Mouse (Mus musculus): ENCODE results near the gene Spg21. TPM values are rescaled to one million over a fixed set of nuclear protein-coding genes. Genes with fewer than 3 reads are reported as not detected.

The Spg21 gene
- polyA plus RNA-seq, 1 experiment from 2014 or later = 112 TPM

DNA sequence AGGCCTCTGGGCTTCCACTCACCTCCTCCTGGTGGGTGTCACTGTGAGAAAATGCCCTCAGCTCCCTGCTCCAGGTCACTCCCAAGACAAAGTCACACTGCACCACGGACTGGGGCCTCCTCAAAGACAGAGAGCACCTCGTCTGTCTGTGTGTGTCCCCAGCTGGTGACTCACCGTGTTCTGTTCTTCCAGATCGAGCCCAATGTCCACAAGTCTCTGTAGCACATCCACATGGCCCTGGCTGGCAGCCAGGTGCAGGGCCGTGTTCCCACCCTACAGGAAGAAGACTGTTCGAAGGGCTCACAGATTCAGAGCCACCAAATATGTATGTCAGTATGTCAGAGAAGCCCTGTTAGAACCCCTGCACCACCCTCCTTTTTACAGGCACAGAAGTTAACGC, 47.7 kb downstream of the Spg21 start:
- Histone ChIP-seq H3K27me3 (ENCODE audit: insufficient read depth, low read length) (no peaks in the 10 kb centered on the region), H3K9me3 (ENCODE audit: low read length) (no peaks in the 10 kb centered on the region), H3K4me1 (ENCODE audit: insufficient read depth, low read length) (no peaks in the 10 kb centered on the region), H3K9ac (replicated peaks; ENCODE audit: low read length) (no peak overlapping the region), H3K27ac (ENCODE audit: low read length) (no peak overlapping the region), H3K4me3 (ENCODE audit: low read length) (no peak overlapping the region), H3K36me3 (ENCODE audit: insufficient read depth, low read length) (no peaks in the 10 kb centered on the region), H3K4me2 (replicated peaks; ENCODE audit: low read depth, low read length) (no peak overlapping the region)
- WGBS = 55% methylated on average over 7 of the region's 7 CpGs
- ATAC-seq (ENCODE audit: low FRiP score, low TSS enrichment) = no peak

DNA sequence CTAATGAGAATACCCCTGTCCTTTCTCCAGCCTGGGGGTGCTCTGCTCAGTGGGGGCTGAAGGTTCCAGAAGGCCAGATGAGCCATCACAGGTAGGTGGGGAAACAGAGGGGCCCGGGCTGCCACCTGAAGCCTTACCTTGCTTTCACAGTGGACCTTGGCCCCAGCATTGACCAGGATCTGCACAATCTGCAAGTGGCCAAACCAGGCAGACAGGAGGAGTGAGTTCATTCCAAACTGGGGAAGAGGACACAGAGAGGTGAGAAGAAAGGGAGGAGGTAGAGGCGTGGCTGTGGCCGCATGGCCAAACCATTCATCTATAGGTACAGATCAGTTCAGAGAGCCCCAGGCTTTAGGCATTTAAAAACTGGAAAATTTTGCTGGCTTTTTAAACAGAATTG, 51.8 kb downstream of the Spg21 start:
- H3K9ac ChIP-seq (replicated peaks; ENCODE audit: low read length) = no peak overlapping the region
- ATAC-seq (ENCODE audit: low FRiP score, low TSS enrichment) = no peak

DNA sequence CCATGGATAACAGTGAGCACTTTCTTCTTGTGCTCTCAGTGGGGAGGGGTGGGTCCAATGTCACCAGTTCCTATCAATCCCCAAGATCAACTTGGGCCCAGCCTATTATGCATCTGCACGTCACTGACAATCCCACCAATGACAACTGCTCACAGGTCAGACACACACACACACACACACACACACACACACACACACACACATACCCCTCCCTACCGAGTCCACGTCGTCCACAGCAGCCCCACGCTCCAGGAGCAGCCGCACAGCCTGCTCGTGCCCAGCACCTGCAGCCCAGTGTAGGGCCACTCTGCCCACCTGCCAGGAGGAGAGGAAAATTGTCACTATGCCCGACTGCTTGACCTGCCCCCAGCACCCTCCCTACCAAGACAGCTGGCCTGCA, 53.7 kb downstream of the Spg21 start:
- Histone ChIP-seq H3K27me3 (ENCODE audit: insufficient read depth, low read length) (no peaks in the 10 kb centered on the region), H3K9ac (replicated peaks; ENCODE audit: low read length) (no peak overlapping the region), H3K9me3 (ENCODE audit: low read length) (no peaks in the 10 kb centered on the region), H3K27ac (ENCODE audit: low read length) (no peak overlapping the region), H3K4me1 (ENCODE audit: insufficient read depth, low read length) (no peaks in the 10 kb centered on the region), H3K36me3 (ENCODE audit: insufficient read depth, low read length) (no peaks in the 10 kb centered on the region), H3K4me2 (replicated peaks; ENCODE audit: low read depth, low read length) (no peak overlapping the region), H3K4me3 (ENCODE audit: low read length) (no peak overlapping the region)
- 71% methylated on average over 8 of the region's 8 CpGs for WGBS
- no peak for ATAC-seq (ENCODE audit: low FRiP score, low TSS enrichment)

More for the DNA sequence above, 51.8 kb downstream of the Spg21 start:
- WGBS = 75% methylated on average over 3 of the region's 3 CpGs
- Histone ChIP-seq H3K4me3 (ENCODE audit: low read length) (no peak overlapping the region), H3K36me3 (ENCODE audit: insufficient read depth, low read length) (no peaks in the 10 kb centered on the region), H3K9me3 (ENCODE audit: low read length) (no peaks in the 10 kb centered on the region), H3K4me2 (replicated peaks; ENCODE audit: low read depth, low read length) (no peak overlapping the region), H3K27me3 (ENCODE audit: insufficient read depth, low read length) (no peaks in the 10 kb centered on the region), H3K4me1 (ENCODE audit: insufficient read depth, low read length) (no peaks in the 10 kb centered on the region), H3K27ac (ENCODE audit: low read length) (no peak overlapping the region)

DNA sequence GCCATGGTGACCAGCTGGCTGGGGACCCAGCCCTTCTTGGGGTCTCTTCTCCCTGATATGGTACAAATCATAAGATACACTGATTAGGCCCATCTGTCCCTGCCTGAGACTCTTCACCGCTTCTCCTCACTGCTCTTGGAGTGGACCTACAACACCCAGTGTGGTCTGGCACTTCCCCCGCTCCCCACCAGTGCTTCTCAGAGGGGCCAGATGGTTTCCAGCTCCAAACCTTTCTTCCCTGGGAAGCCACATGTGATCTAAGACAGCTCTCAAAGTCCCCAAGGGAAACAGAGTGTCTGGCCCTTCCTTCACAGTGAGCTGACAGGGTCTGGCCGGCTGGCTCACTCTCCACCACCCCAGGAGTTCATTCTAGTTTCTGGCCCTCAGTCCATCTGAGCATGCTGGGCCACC, 54.1 kb downstream of the Spg21 start:
- Histone ChIP-seq H3K9me3 (ENCODE audit: low read length) (no peaks in the 10 kb centered on the region), H3K9ac (replicated peaks; ENCODE audit: low read length) (no peak overlapping the region), H3K27ac (ENCODE audit: low read length) (no peak overlapping the region), H3K4me3 (ENCODE audit: low read length) (no peak overlapping the region), H3K4me2 (replicated peaks; ENCODE audit: low read depth, low read length) (no peak overlapping the region), H3K36me3 (ENCODE audit: insufficient read depth, low read length) (no peaks in the 10 kb centered on the region), H3K27me3 (ENCODE audit: insufficient read depth, low read length) (no peaks in the 10 kb centered on the region), H3K4me1 (ENCODE audit: insufficient read depth, low read length) (peaks cover 2% of the 10 kb centered on the region; the same call in 1 of the 2 replicates)
- ATAC-seq (ENCODE audit: low FRiP score, low TSS enrichment) = no peak
- 45% methylated on average over 3 of the region's 3 CpGs for WGBS

DNA sequence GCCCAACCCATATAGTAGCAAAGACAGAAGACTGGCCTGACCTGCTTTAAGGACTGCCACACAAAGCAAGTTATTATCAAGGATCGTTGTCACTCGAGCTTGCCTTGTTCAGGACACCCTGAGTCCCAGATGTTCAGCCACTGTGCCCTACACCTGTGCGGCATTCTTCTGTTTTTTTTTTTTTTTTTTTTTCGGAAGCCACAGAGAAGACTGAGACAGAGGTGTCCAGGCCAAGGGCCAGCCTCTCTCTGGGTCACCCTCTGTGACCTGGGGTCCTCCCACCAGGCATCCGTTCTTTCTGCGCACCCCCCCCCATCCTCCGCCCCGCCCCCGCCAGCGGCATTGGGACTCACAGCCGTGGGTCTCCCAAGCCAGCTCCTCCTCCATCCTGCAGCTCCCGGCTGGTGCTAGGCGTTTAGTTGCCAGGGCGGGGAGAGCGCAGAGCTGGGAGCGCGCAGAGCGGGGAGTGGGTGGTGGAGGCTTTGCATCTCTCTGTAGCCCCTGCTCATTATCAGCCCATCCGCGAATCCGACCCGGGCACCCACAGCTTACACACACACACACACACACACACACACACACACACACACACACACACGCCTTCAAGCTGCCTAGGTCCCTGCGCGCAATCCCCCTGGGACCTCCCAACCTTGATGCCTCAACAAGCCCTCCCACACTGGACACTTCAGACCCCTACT, 59.2 kb downstream of the Spg21 start, which contains the start of gene Ankdd1a:
Ankdd1a (minus strand) TSS at position 387 of the 698 bp plus-strand sequence.
- H3K4me3 ChIP-seq (ENCODE audit: low read length) = peak within 1 kb of the TSS; percentile 32

DNA sequence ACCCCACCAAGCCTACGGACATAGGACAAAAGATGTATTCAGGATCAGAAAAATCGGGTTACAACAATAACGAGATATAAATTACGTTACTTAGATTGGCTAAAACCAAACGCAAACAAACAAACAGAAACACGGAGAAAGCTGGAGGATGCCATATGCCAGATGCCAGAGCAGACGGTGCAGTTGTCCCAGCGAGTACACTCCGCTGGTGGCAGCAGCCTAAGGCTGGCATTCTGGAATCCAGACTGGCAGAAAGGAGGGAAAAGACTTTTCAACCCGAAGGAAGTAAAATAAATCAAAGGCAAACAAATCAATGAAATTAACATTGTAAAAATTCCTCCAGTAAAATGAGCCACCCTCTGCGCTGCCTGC, 59.7 kb downstream of the Spg21 start:
- H3K9ac ChIP-seq (replicated peaks; ENCODE audit: low read length) = no peak overlapping the region
- no peaks in the 10 kb centered on the region for H3K9me3 ChIP-seq (ENCODE audit: low read length)
- no peak overlapping the region for H3K27ac ChIP-seq (ENCODE audit: low read length)
- peaks cover 11% of the 10 kb centered on the region for H3K4me1 ChIP-seq (ENCODE audit: insufficient read depth, low read length)
- ATAC-seq (ENCODE audit: low FRiP score, low TSS enrichment) = no peak
- H3K36me3 ChIP-seq (ENCODE audit: insufficient read depth, low read length) = no peaks in the 10 kb centered on the region
- WGBS = 13% methylated on average over 11 of the region's 11 CpGs
- peak overlapping the region; percentile 59 for H3K4me2 ChIP-seq (replicated peaks; ENCODE audit: low read depth, low read length)
- H3K27me3 ChIP-seq (ENCODE audit: insufficient read depth, low read length) = no peaks in the 10 kb centered on the region; the same call in 1 of the 2 replicates
- H3K4me3 ChIP-seq (ENCODE audit: low read length) = peak overlapping the region; percentile 32

More for the DNA sequence above, 59.2 kb downstream of the Spg21 start, which contains the start of gene Ankdd1a:
- peak within 1 kb of the TSS; percentile 59 for H3K4me2 ChIP-seq (replicated peaks; ENCODE audit: low read depth, low read length)
- H3K9ac ChIP-seq (replicated peaks; ENCODE audit: low read length) = peak within 1 kb of the TSS; percentile 55
- no peaks in the 10 kb centered on the region for H3K36me3 ChIP-seq (ENCODE audit: insufficient read depth, low read length)
- H3K27me3 ChIP-seq (ENCODE audit: insufficient read depth, low read length) = no peaks in the 10 kb centered on the region; the same call in 1 of the 2 replicates
- no peaks in the 10 kb centered on the region for H3K9me3 ChIP-seq (ENCODE audit: low read length)
- ATAC-seq (ENCODE audit: low FRiP score, low TSS enrichment) = peak; percentile 60; the same call in 1 of the 2 replicates
- H3K27ac ChIP-seq (ENCODE audit: low read length) = no peak within 1 kb of the TSS
- H3K4me1 ChIP-seq (ENCODE audit: insufficient read depth, low read length) = peaks cover 11% of the 10 kb centered on the region
- WGBS = 5% methylated on average over 25 of the region's 25 CpGs

DNA sequence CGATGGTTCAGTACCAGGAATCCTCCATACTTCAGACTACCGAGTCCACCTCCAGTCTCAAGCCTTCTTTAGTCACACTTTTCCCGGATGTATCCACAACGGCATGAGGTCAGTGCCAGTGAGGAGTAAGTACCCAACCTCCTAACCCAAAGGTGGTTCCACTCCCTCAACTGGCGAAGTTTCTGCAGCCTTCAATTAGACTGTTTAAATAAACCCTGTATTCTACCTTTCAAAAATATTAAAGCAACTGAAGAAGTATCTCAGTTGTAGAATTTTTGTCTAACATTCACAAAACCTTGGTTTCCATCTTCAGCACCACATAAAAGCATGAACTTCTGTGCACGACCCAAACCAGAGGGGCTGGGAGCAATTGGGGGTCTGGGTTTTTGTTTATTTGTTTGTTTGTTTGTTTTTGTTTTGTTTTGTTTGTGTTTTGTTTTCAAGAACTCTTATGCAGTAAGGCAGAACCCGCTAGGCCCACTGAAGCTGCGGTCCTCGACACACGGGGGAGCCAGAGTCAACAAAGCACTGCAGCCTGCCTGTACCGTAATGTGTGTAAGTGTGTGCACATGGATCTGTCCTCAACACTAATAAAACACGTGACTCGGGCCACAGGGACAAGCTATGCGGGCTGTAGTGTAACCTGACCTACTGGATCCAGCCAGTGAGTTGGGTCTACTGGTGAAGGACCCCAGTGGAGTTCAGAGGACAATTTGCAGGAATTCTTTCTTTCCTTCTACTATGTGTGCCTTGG, 63.0 kb downstream of the Spg21 start:
- peaks cover 11% of the 10 kb centered on the region for H3K4me1 ChIP-seq (ENCODE audit: insufficient read depth, low read length)
- H3K9ac ChIP-seq (replicated peaks; ENCODE audit: low read length) = no peak overlapping the region
- no peaks in the 10 kb centered on the region for H3K9me3 ChIP-seq (ENCODE audit: low read length)
- H3K4me2 ChIP-seq (replicated peaks; ENCODE audit: low read depth, low read length) = no peak overlapping the region
- no peak overlapping the region for H3K4me3 ChIP-seq (ENCODE audit: low read length)
- WGBS = 24% methylated on average over 14 of the region's 14 CpGs
- H3K27me3 ChIP-seq (ENCODE audit: insufficient read depth, low read length) = no peaks in the 10 kb centered on the region; the same call in 1 of the 2 replicates
- peak; percentile 71; the same call in 1 of the 2 replicates for ATAC-seq (ENCODE audit: low FRiP score, low TSS enrichment)
- H3K36me3 ChIP-seq (ENCODE audit: insufficient read depth, low read length) = no peaks in the 10 kb centered on the region
- H3K27ac ChIP-seq (ENCODE audit: low read length) = no peak overlapping the region

DNA sequence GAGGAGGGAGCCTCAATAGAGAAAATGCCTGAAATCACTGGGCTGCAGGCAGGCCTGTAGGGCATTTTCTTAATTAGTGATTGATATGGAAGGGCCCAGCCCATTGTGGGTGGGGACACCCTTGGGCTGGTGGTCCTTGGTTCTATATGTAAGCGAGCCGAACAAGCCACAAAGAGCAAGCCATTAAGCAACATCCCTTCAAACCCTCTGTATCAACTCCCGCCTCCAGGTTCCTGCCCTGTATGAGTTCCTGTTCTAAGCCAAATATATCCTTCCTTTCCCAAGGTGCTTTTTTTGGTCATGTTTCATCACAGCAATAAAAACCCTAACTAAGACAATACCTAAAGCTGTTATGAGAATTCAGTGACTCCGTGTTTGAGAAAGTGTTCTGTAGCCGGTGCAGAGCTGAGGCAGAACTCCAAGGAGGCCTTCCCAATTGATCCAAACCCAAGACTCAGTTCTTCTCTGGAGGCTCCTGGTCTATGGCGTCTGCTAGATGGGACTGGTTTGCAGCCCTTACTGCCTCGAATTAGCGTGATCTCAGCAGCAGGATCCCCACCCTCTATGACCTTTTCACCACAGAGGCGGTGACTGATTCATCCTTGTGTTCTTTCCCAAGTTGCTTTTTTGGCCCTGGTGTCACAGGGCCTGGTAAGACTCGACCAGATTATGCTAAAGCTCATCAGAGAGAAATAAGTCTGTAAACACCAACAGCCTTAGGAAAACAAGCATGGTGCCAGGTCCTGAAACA, 64.9 kb downstream of the Spg21 start:
- 78% methylated on average over 10 of the region's 10 CpGs for WGBS
- Histone ChIP-seq H3K27ac (ENCODE audit: low read length) (no peak overlapping the region), H3K27me3 (ENCODE audit: insufficient read depth, low read length) (no peaks in the 10 kb centered on the region; the same call in 1 of the 2 replicates), H3K9ac (replicated peaks; ENCODE audit: low read length) (no peak overlapping the region), H3K36me3 (ENCODE audit: insufficient read depth, low read length) (no peaks in the 10 kb centered on the region), H3K4me2 (replicated peaks; ENCODE audit: low read depth, low read length) (no peak overlapping the region), H3K4me3 (ENCODE audit: low read length) (no peak overlapping the region), H3K4me1 (ENCODE audit: insufficient read depth, low read length) (peaks cover 2% of the 10 kb centered on the region), H3K9me3 (ENCODE audit: low read length) (no peaks in the 10 kb centered on the region)
- no peak for ATAC-seq (ENCODE audit: low FRiP score, low TSS enrichment)

DNA sequence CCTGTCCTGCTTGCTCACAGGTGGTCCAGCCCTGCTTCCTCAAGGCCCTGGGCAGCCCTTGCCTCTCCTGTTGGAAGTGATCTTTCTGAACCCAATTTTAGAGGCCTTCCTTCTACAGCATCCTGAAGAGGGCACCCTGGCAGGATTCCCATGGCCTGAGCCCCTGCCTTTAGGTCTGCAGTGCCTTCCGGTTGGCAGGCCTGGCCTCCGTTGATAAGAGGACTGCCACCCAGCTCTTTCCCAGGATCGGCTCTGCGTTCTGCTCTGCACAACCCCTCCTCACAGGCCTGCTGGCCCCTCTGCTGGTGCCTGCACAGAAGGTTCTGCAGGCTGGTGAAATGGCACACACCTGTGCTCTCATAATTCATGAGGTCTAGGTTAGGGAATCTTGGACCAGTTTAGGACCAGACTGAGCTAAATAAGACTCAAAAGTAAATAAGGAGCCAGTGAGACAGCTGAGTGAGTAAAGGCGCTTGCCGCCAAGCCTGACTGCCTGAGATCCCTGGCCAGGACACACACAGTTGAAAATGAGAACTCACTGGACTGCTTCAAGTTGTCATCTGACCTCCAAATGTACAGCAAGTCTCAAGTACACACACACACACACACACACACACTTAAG, 67.8 kb downstream of the Spg21 start:
- Histone ChIP-seq H3K27ac (ENCODE audit: low read length) (no peak overlapping the region), H3K9me3 (ENCODE audit: low read length) (no peaks in the 10 kb centered on the region), H3K36me3 (ENCODE audit: insufficient read depth, low read length) (no peaks in the 10 kb centered on the region), H3K27me3 (ENCODE audit: insufficient read depth, low read length) (no peaks in the 10 kb centered on the region), H3K4me1 (ENCODE audit: insufficient read depth, low read length) (no peaks in the 10 kb centered on the region; the same call in 1 of the 2 replicates), H3K4me2 (replicated peaks; ENCODE audit: low read depth, low read length) (no peak overlapping the region), H3K4me3 (ENCODE audit: low read length) (no peak overlapping the region), H3K9ac (replicated peaks; ENCODE audit: low read length) (no peak overlapping the region)
- 68% methylated on average over 6 of the region's 6 CpGs for WGBS
- ATAC-seq (ENCODE audit: low FRiP score, low TSS enrichment) = 0 out of 2 replicates have a peak, but pooled peaks have one; percentile 16

Data from kidney, embryonic 16.5 days (tissue).